Mouse (Mus musculus): ENCODE measurements around the gene Frmd6. TPM values are rescaled to one million over a fixed set of nuclear protein-coding genes. Genes with fewer than 3 reads are reported as not detected.

The Frmd6 gene
- polyA plus RNA-seq, 1 experiment from 2014 or later, result 68.9 TPM

- no peak overlapping the region for H3K4me3 ChIP-seq (ENCODE audit: low read depth, low read length)
- ATAC-seq (replicated peaks; ENCODE audit: insufficient number of reproducible peaks, low FRiP score, low TSS enrichment, low read depth) (no peak), DNase-seq (ENCODE audit: low spot score) (no peak)
- H3K27me3 ChIP-seq (ENCODE audit: control insufficient read depth, insufficient read depth, low read length), result no peaks in the 10 kb centered on the region
- H3K4me2 ChIP-seq (ENCODE audit: low read depth, low read length), result no peak overlapping the region
- no peaks in the 10 kb centered on the region for H3K4me1 ChIP-seq (ENCODE audit: control insufficient read depth, insufficient read depth, low read length)
- H3K27ac ChIP-seq (replicated peaks; ENCODE audit: low read depth, low read length), result no peak overlapping the region
- 70% methylated on average over 6 of the region's 6 CpGs for WGBS
- H3K36me3 ChIP-seq (replicated peaks; ENCODE audit: control insufficient read depth, insufficient read depth, low read depth, low read length), result no peaks in the 10 kb centered on the region
- no peak overlapping the region for H3K9ac ChIP-seq (replicated peaks; ENCODE audit: low read length)
- no peaks in the 10 kb centered on the region for H3K9me3 ChIP-seq (replicated peaks; ENCODE audit: control insufficient read depth, low read length)
Observed at GRCm38 (mm10) chr12:70811772-70812171, 13.5 kb upstream of the Frmd6 start.

- H3K9ac ChIP-seq (replicated peaks; ENCODE audit: low read length), result no peak overlapping the region
Observed at GRCm38 (mm10) chr12:70812176-70812575, 13.1 kb upstream of the Frmd6 start.

GRCm38 (mm10) chr12:70812822-70813465 lies 12.4 kb upstream of the Frmd6 start:
- Histone ChIP-seq H3K4me1 (ENCODE audit: control insufficient read depth, insufficient read depth, low read length) (no peaks in the 10 kb centered on the region), H3K9ac (replicated peaks; ENCODE audit: low read length) (no peak overlapping the region), H3K9me3 (replicated peaks; ENCODE audit: control insufficient read depth, low read length) (no peaks in the 10 kb centered on the region), H3K27ac (replicated peaks; ENCODE audit: low read depth, low read length) (no peak overlapping the region), H3K4me2 (ENCODE audit: low read depth, low read length) (no peak overlapping the region), H3K36me3 (replicated peaks; ENCODE audit: control insufficient read depth, insufficient read depth, low read depth, low read length) (no peaks in the 10 kb centered on the region), H3K4me3 (ENCODE audit: low read depth, low read length) (no peak overlapping the region), H3K27me3 (ENCODE audit: control insufficient read depth, insufficient read depth, low read length) (no peaks in the 10 kb centered on the region)
- DNase-seq (ENCODE audit: low spot score) (no peak), ATAC-seq (replicated peaks; ENCODE audit: insufficient number of reproducible peaks, low FRiP score, low TSS enrichment, low read depth) (no peak)
- 15% methylated on average over 3 of the region's 3 CpGs for WGBS

More at GRCm38 (mm10) chr12:70812176-70812575, 13.1 kb upstream of the Frmd6 start:
- 83% methylated on average over 6 of the region's 6 CpGs for WGBS
- H3K27me3 ChIP-seq (ENCODE audit: control insufficient read depth, insufficient read depth, low read length), result no peaks in the 10 kb centered on the region
- DNase-seq (ENCODE audit: low spot score), result no peak
- H3K4me3 ChIP-seq (ENCODE audit: low read depth, low read length), result no peak overlapping the region
- no peak overlapping the region for H3K27ac ChIP-seq (replicated peaks; ENCODE audit: low read depth, low read length)
- H3K36me3 ChIP-seq (replicated peaks; ENCODE audit: control insufficient read depth, insufficient read depth, low read depth, low read length), result no peaks in the 10 kb centered on the region
- H3K9me3 ChIP-seq (replicated peaks; ENCODE audit: control insufficient read depth, low read length), result no peaks in the 10 kb centered on the region
- no peak for ATAC-seq (replicated peaks; ENCODE audit: insufficient number of reproducible peaks, low FRiP score, low TSS enrichment, low read depth)
- no peak overlapping the region for H3K4me2 ChIP-seq (ENCODE audit: low read depth, low read length)
- H3K4me1 ChIP-seq (ENCODE audit: control insufficient read depth, insufficient read depth, low read length), result no peaks in the 10 kb centered on the region

DNA sequence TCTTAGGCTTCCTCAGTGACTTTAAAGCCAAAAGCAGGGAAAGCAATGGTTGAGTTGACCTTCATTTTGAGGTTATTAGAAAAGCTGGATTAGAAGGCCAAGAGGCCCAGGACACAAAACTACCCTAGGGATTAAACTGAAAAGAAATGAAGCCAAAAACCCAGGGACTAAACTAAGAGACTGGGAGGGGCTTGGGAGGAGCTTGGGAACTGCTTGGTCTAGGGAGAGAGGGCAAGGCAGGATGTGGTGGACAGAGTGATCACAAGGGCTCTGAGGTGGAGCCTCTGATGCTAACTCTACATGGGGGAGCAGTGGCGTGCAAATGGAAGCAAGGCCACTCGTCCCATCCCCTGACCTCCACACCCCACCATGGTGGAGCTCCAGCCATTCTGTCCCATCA lies 8.6 kb upstream of the Frmd6 start:
- ATAC-seq (replicated peaks; ENCODE audit: insufficient number of reproducible peaks, low FRiP score, low TSS enrichment, low read depth) (no peak), DNase-seq (ENCODE audit: low spot score) (no peak)
- Histone ChIP-seq H3K4me2 (ENCODE audit: low read depth, low read length) (no peak overlapping the region), H3K36me3 (replicated peaks; ENCODE audit: control insufficient read depth, insufficient read depth, low read depth, low read length) (no peaks in the 10 kb centered on the region), H3K4me1 (ENCODE audit: control insufficient read depth, insufficient read depth, low read length) (no peaks in the 10 kb centered on the region), H3K4me3 (ENCODE audit: low read depth, low read length) (no peak overlapping the region), H3K9ac (replicated peaks; ENCODE audit: low read length) (no peak overlapping the region), H3K27ac (replicated peaks; ENCODE audit: low read depth, low read length) (no peak overlapping the region), H3K27me3 (ENCODE audit: control insufficient read depth, insufficient read depth, low read length) (no peaks in the 10 kb centered on the region), H3K9me3 (replicated peaks; ENCODE audit: control insufficient read depth, low read length) (no peaks in the 10 kb centered on the region)
- WGBS, result 82% methylated on average over 2 of the region's 2 CpGs

DNA sequence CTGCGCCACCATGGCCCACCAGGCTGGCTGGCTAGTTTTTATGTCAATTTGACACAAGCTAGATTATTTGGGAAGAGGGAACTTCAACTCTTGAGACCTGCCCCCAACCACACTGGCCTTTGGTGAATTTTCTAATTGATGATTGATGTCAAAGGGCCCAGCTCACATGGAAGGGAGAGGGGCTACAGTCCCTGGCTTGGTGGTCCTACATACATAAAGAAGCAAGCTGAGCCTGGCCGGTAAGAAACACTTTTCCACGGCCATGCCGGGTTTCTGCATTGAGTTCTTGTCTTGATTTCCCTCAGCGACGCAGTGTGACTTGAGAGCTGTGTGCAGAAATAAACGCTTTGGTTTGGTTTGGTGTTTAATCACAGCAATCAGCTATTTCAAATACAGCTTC lies 1.3 kb upstream of the Frmd6 start:
- Histone ChIP-seq H3K4me2 (ENCODE audit: low read depth, low read length) (peak overlapping the region; percentile 61; the same call in 1 of the 2 replicates), H3K9me3 (replicated peaks; ENCODE audit: control insufficient read depth, low read length) (no peaks in the 10 kb centered on the region), H3K4me1 (ENCODE audit: control insufficient read depth, insufficient read depth, low read length) (no peaks in the 10 kb centered on the region), H3K9ac (replicated peaks; ENCODE audit: low read length) (peak overlapping the region; percentile 68), H3K27me3 (ENCODE audit: control insufficient read depth, insufficient read depth, low read length) (no peaks in the 10 kb centered on the region), H3K27ac (replicated peaks; ENCODE audit: low read depth, low read length) (no peak overlapping the region), H3K36me3 (replicated peaks; ENCODE audit: control insufficient read depth, insufficient read depth, low read depth, low read length) (no peaks in the 10 kb centered on the region), H3K4me3 (ENCODE audit: low read depth, low read length) (peak overlapping the region; percentile 75)
- ATAC-seq (replicated peaks; ENCODE audit: insufficient number of reproducible peaks, low FRiP score, low TSS enrichment, low read depth), result no peak
- 56% methylated on average over 7 of the region's 7 CpGs for WGBS
- DNase-seq (ENCODE audit: low spot score), result no peak

GRCm38 (mm10) chr12:70825651-70826317 lies 470 bp downstream of the Frmd6 start:
- Histone ChIP-seq H3K4me1 (ENCODE audit: control insufficient read depth, insufficient read depth, low read length) (no peaks in the 10 kb centered on the region; the same call in 1 of the 2 replicates), H3K27ac (replicated peaks; ENCODE audit: low read depth, low read length) (peak overlapping the region; percentile 98), H3K27me3 (ENCODE audit: control insufficient read depth, insufficient read depth, low read length) (no peaks in the 10 kb centered on the region), H3K9ac (replicated peaks; ENCODE audit: low read length) (peak overlapping the region; percentile 93), H3K4me3 (ENCODE audit: low read depth, low read length) (peak overlapping the region; percentile 75), H3K9me3 (replicated peaks; ENCODE audit: control insufficient read depth, low read length) (no peaks in the 10 kb centered on the region), H3K36me3 (replicated peaks; ENCODE audit: control insufficient read depth, insufficient read depth, low read depth, low read length) (no peaks in the 10 kb centered on the region), H3K4me2 (ENCODE audit: low read depth, low read length) (peak overlapping the region; percentile 61)
- under 1% methylated on average over 53 of the region's 55 CpGs for WGBS
- DNase-seq (ENCODE audit: low spot score) (peak; percentile 53), ATAC-seq (replicated peaks; ENCODE audit: insufficient number of reproducible peaks, low FRiP score, low TSS enrichment, low read depth) (peak; percentile 58)

GRCm38 (mm10) chr12:70826318-70827072 lies 1.2 kb downstream of the Frmd6 start:
- H3K36me3 ChIP-seq (replicated peaks; ENCODE audit: control insufficient read depth, insufficient read depth, low read depth, low read length), result no peaks in the 10 kb centered on the region
- peak overlapping the region; percentile 61 for H3K4me2 ChIP-seq (ENCODE audit: low read depth, low read length)
- DNase-seq (ENCODE audit: low spot score) (peak; percentile 77), ATAC-seq (replicated peaks; ENCODE audit: insufficient number of reproducible peaks, low FRiP score, low TSS enrichment, low read depth) (no peak)
- no peaks in the 10 kb centered on the region; the same call in 1 of the 2 replicates for H3K4me1 ChIP-seq (ENCODE audit: control insufficient read depth, insufficient read depth, low read length)
- peak overlapping the region; percentile 75 for H3K4me3 ChIP-seq (ENCODE audit: low read depth, low read length)
- 3% methylated on average over 19 of the region's 19 CpGs for WGBS
- no peaks in the 10 kb centered on the region for H3K27me3 ChIP-seq (ENCODE audit: control insufficient read depth, insufficient read depth, low read length)
- H3K9ac ChIP-seq (replicated peaks; ENCODE audit: low read length), result peak overlapping the region; percentile 93
- no peaks in the 10 kb centered on the region for H3K9me3 ChIP-seq (replicated peaks; ENCODE audit: control insufficient read depth, low read length)
- H3K27ac ChIP-seq (replicated peaks; ENCODE audit: low read depth, low read length), result peak overlapping the region; percentile 98

Measured in embryonic facial prominence, embryonic 11.5 days (tissue).